In genomic region chr2:92860502-92861197, GRCm38 (mm10) we compare ENCODE assay signal across 17 mouse cellular contexts. TPM values are rescaled to one million over a fixed set of nuclear protein-coding genes. Genes with fewer than 3 reads are reported as not detected.
"Had no signal": no experiment of that assay in that cellular context is flagged by ENCODE, and none has a peak within 500 bp of the region (broad histone marks: within the 10 kb centered on the region; RNA-seq: fewer than 3 reads in every experiment).

No protein-coding gene starts in this region.

- ATAC-seq: lung, postnatal 0 days had no signal

- H3K27ac ChIP-seq: layer of hippocampus, adult 2 months; liver, embryonic 15.5 days; neural tube, embryonic 13.5 days had no signal

- H3K4me3 ChIP-seq: layer of hippocampus, adult 2 months; liver, embryonic 15.5 days; neural tube, embryonic 13.5 days had no signal

- DNase-seq: kidney, adult 9 months; kidney, postnatal 10 days; kidney, postnatal 4 days; lung, adult 2 months; lung, postnatal 36 days; retina, postnatal 1 day; right cerebral cortex, postnatal 4 days; spleen, adult 18-20 months; thymus, adult 18-20 months; thymus, postnatal 14 days had no signal

- H3K36me3 ChIP-seq: liver, embryonic 15.5 days; neural tube, embryonic 13.5 days had no signal

- H3K9me3 ChIP-seq: liver, embryonic 15.5 days; neural tube, embryonic 13.5 days had no signal

- H3K27me3 ChIP-seq: liver, embryonic 15.5 days; neural tube, embryonic 13.5 days had no signal

- H3K9ac ChIP-seq: liver, embryonic 15.5 days; neural tube, embryonic 13.5 days had no signal

- H3K4me2 ChIP-seq: liver, embryonic 11.5 days; liver, embryonic 15.5 days; neural tube, embryonic 13.5 days had no signal

- H3K4me1 ChIP-seq: liver, embryonic 15.5 days had no signal

RNA-seq across cellular contexts. Expression of gene Syt13, which starts 54.2 kb away (rescaled TPM):
- total RNA-seq: megakaryocyte progenitor cell, adult 5-6 weeks; monocyte, adult 5-6 weeks had no signal
